Mouse (Mus musculus) c-Kit-positive CD71-positive TER-119-negative erythroid progenitor cells, embryonic 14.5 days (primary cell): Measurements from ENCODE around the gene Nfatc2ip.

Experiments used
- DNase-seq: peaks from one replicate; pipeline ENCODE4 v3.0.0-alpha.2; 2013; ENCODE audit warnings: low read depth

Gene Nfatc2ip

DNA sequence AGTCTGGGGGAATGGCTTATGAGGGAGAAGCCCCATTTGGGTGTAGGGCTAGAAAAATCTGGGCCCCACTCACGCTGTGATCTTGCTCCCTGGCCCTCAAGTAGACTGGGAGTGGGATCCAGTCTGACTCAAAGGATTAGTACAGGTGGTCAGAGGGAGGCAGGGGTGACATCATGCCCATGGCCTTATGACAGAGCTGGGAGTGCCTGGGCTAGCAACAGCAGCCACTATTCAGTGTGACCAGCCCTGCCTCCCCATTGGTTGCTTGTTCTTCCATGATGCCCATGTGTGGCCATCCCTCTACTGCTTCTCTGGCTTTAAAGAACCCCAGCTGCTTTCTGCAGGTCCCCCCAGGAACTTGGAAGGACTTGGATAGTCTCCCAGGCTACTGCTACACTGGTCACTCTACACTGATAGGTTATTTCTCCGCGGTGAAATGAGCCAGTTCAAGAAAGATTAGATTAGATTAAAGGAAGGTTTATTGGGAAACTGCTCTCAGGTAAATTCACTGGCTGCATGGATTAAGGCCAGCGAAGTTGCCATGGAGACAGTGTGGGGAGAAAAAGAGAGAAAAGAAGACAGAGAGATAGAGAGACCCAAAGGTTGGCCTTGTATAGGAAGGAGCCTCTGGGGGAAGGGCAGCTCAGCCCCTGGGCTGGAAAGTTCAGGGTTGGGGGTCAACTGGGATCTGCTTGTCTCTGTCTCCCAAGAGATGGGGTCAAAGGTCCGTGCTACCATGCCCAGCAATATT is 40.5 kb downstream of the Nfatc2ip start:
- no peak for DNase-seq

DNA sequence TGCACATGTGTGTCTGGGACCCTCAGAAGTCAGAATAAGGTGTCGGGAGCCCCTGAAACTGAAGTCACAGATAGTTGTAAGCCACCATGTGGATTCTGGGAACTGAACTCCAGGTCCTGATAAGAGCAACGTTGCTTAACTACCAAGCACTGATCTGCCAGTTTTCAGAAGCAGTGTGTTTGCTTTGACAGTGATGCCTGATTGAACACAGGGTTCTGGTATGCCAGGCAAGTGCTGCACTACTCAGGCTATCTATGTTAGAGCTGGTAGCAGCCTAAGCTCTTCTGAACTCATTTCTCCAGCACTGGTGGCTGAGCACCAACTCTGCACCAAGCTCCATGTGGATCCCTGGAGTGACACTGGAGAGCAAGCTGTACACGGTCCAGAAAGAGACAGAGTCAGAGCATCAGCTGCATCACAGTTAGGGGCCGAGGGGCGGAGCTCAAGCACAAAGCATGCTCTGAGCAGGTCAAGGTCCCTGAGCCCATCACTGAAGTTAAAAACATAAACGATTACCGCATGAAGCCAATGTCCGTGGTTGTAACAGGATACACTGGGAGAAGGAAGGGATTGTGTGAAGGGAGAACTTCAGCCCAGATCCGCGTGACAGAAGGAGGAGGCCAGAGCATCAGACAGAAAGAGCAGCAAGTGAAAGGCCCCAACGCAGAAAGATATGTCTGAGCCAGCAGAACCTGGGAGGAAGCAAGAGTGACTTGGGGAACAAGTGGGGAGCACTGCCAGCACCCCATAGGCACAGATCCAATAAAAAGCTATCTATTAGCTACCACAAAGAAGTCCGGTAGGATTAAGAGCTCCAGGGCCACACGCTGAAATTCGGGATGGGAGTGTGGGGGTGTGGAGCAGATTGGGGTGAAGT is 41.6 kb downstream of the Nfatc2ip start:
- DNase-seq, result no peak

DNA sequence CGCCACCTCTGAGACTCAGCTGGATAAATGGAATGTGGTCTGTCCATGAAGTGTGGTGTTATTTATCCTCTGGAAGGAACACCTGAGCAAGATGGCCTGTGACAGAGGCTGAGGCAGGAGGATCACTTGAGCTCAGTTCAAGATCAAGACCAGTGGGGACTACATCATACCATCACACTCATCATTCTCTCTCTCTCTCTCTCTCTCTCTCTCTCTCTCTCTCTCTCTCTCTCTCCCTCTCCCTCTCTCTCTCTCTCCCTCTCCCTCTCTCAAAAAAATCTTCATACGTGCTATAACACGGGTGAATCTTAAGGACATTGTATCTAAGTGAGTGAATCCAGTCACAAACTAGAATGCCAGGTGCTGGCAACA is 42.6 kb downstream of the Nfatc2ip start:
- DNase-seq, result no peak

DNA sequence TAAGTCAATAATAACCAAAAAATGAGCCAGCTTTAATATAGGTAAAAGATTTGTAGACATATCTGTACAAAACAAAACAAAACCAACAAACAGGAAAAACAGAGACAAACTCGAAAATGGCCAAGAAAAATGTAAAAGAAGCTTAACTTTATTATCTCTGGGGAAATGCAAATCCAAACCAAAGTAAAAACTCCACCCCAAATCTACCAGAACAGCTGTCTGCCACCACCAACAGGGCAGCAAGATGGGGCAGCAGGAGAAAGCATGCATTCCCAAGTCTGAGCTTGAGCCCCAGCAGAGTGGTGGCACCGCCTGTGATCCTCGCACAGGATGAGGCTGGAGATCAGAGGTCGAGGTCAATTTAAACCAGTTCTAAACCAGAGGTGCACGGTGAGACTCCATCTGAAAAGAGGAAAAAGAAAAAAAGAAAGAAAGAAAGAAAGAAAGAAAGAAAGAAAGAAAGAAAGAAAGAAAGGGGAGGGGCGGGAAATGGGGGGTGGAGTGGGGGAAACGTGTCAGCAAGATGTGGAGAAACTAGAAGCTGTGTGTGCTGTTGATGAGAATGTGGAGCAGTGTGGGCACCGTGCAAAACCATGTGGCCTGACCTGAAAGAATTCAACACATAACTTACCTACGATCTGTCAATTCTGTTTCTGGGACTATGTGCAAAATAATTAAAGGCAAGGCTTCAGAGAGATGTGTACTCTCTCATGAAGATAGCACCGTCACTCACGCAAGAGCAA is 43.1 kb downstream of the Nfatc2ip start:
- no peak for DNase-seq

DNA sequence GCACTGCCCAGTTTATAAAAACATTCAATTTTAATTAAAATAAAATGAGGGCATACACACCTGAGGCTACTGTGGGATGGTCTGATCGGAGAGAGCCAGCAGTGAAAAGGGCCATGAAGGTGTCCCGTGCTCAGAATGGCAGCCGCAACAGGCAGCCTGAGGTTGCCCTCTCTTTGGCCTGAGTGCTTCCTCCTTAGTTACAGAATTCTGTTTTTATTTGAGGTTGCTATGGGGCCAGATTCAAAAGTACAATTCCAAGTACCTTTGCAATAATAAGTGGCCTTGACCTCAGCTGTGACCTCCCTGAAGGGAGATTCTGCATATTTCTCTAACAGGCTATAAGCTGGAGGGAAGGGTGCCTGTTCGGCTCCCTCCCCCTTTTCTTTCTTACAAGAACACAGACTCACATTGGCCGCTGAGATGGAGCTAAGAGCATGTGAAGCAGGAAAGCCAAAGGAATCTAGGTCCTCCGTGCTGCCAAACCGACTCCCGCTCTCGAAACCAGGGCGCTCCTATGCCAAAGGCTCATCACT is 45.1 kb downstream of the Nfatc2ip start:
- no peak for DNase-seq

DNA sequence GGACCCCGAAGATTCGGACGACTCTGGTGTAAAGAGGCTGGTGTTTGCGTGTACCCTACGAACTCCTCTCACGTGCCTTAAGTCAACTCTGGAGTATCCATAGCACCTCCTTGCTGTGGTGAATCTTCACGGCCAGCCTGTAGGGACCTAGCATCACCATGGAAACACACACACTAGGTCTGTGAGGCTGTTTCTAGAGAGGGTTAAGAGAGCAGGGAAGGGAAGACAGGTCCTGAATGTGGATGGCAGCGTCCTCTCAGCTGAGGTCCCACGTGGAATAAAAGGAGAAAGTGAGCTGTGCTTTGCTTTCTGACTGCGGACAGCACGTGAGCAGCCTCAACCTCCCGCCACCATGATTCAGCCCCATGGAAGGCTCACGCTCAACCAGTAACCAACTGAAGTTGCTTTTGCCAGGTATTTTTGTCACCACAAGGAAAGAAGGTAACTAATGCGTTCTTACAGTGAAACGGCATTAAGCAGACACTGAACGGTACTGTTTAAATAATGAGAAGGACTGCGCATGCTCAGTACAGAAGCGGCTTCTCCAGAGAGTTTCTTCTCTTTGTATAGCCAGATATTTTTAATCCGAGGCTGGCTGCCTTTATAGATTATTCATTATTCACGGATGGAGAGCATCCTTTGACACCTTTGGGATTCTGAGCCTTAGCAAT is 45.7 kb downstream of the Nfatc2ip start:
- no peak for DNase-seq

DNA sequence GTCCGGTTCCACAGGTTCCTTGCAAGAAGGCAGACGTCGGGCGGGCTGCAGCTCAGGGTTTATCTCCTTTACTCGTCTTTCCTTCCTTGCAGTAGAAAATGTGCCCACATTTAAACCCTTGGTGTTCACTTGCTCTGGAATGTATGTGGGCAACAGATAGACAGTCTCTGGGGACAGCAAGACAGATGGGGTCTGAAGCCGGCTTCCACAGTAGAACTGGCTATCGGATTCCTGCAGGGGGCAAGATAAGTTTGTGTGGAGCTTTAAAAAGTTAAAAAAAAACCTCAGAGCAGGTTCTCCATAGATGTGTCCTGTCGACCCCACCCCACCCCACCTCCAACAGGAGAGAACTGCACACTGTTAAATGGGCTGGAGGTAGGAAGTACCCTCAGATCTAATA is 48.2 kb downstream of the Nfatc2ip start:
- peak; percentile 43 for DNase-seq

DNA sequence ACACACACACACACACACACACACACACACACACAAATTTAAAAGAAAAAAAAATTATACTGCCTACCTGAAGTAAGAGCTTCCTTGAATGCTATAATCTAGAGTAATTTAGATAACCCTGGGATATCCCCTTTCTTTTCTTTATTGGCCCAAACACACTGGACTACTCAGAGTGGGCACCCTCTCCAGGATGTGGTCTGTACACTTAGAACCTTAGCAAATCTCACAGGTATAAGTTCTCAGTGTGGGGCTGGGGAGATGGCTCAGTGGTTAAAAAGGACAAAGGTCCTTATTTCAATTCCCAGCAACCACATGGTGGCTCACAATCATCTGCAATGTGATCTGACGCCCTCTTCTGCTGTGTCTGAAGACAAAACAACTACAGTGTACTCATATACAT is 49.4 kb downstream of the Nfatc2ip start:
- DNase-seq, result no peak

DNA sequence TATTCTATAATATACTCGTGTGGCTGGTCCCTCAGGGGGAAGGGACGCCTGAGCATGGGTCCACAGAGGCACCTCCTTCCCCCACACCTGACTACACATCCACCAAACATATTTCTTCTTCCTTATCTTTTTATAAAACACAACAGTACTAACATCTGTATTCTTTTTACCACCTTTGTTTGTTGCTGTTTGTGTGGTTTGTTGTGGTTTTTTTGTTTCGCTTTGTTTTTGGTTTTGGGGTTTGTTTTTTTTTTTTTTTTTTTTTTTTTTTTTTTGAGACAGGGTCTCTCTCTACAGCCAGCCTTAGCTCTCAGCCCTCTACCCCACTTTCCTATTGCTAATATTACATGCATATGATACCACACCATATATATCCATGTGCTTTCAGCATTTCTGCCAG is 50.6 kb downstream of the Nfatc2ip start:
- DNase-seq, result no peak

DNA sequence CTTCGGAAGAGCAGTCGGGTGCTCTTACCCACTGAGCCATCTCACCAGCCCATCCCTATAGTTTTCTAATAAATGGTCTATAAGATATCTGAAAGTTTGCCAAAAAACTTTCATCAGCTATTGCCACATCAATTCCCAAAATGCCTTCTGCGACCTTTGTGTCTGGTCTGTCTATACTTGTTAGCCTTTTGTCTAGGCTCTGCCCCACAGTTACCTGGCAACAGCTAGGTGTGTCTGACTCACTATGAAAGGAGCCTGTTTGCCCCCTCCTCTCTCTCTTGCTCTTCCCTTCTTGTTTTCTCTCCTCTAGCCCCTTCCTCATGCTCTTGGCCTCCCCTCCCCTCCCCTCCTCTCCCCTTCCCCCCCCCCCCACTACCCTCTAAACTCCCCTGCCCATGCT is 51.0 kb downstream of the Nfatc2ip start:
- no peak for DNase-seq

DNA sequence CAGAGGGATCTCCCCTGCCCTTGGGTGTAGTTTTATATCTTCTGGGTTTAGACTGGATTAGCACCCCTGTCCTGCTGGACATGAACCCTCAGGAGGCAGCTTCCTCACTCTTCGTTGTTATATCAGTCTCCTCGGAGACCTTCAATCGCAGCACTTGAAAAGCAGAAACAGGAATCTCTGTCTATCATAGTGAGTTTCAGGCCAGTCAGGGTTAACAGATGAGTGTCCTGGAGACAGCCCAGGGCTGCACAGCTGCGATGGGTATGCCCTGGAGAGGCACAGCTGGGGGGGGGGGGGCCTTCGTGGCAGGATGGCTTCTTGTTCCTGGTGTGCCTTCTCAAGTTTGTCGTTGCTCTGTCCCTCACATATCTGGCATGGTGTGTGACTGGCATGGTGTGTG is 55.6 kb downstream of the Nfatc2ip start:
- DNase-seq, result no peak

DNA sequence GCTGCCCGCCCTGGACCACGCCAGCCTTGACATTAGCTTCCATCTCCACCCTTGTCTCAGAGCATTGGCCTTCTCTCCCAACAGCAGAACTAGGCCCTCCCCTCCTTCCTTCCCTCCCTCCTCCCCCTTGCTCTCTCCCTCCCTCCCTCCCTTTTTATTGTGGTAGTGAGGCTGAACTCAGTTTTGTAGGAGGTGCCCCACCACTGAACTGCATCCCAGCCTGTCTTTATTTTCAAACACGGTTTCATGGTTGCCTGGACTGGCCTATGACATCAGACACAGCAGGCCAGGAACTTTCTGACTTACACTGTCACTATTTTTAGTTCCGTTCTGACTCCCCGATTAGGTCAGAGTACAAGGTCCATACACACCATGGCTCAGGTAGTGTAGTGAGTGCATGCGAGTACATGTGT is 56.3 kb downstream of the Nfatc2ip start:
- no peak for DNase-seq

DNA sequence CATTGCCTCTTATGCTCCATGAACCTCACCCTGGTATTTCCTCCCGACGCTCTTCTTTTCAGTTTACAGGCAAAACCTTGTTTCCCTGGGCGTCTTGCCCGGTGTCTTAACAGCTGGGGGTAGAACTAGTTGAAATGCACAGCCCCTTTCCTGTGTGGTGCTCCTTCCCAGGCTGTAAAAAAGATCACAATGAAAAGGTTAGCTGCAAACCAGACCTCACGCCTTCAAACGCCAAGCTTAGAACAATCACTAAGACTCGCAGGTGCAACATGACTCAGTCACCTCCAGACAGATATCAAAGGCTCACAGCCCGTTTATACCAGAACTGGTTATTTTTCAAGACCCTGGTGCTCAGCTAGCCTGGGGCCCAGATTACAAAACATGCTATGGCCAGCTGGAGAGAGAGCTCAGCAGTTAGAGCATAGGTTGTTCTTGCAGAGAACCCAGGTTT is 57.0 kb downstream of the Nfatc2ip start:
- DNase-seq, result no peak

DNA sequence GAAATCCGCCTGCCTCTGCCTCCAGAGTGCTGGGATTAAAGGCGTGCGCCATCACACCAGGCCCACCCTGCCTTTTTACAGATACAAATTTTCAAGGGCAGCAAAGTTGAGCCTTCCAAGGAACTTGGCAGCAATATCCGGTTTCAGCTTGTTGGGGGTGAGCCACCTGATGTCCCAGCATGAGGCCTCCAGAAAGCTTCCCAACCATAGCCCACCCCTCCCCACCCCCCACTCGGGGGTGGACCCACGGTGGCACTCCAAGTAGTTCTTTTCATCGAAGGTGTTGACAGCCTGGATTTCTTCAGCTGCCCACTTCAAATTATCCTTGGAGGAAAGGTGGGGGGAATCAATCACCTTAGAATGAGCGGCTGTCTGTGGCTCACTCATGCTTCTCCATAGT is 57.6 kb downstream of the Nfatc2ip start:
- DNase-seq, result no peak

DNA sequence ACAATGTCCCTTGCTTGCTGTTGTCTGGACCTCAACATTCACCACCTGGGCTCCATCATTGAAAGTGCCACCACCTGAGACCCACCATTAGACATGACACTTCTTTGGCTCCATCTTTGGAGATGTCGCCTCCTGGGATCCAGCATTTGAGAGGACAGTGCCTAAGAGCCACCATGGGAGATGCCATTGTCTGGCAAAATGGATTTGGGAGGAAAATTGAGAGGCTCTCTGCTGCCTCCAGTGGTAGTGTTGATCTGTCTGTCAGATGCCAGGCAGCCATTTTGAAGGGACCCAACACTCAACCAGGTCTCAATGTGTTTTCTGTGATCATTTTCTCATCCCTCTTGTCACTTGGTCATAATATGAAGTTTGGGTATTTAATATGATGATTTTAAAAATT is 61.0 kb downstream of the Nfatc2ip start:
- DNase-seq, result no peak
